Mouse (Mus musculus) 3T3-L1 (cell line): ENCODE measurements around the gene Snph.

ENCODE experiments used
- DNase-seq: peaks from one replicate; pipeline ENCODE4 v3.0.0-alpha.2; 2015; ENCODE audit warnings: low read depth, low spot score

The Snph gene

DNA sequence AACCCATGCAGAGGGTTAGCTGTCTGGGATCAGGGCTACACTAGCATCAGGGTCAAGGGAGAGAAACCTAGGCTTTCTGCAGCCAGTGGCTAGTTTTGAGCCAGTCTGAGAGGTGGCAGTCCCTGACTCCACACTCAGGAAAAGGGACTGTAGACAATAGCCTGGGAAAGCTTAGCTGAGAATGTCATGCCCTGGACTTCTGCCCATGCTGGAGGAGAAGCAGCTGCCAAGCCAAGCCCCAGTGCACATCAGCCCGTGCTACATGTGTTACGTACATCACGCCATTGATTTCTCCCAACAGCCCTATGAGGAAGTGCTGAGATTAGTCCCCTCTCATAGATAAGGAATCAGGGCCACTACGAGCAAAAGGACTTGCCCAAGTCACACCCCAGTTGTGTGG, 30.3 kb downstream of the Snph start:
- no peak for DNase-seq

- no peak for DNase-seq
Observed at GRCm38 (mm10) chr2:151598068-151598467, 34.3 kb downstream of the Snph start.

DNA sequence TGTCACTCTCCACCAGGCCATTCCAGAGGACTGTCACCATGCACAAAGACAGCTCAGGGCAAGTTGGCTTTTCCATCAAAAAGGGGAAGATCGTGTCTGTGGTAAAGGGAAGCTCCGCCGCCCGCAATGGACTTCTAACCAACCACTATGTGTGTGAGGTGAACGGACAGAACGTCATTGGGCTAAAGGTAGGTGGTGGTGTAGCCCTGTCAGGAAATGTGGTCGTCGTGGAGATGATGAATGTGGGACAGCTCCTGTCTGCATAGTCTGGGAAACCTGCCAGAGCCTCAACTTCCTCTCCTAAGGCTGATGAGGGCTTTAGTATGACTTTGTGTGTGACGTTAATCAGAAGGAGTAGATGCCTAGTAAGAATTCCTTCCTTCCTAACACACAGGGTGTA, 45.1 kb downstream of the Snph start:
- peak; percentile 39 for DNase-seq

DNA sequence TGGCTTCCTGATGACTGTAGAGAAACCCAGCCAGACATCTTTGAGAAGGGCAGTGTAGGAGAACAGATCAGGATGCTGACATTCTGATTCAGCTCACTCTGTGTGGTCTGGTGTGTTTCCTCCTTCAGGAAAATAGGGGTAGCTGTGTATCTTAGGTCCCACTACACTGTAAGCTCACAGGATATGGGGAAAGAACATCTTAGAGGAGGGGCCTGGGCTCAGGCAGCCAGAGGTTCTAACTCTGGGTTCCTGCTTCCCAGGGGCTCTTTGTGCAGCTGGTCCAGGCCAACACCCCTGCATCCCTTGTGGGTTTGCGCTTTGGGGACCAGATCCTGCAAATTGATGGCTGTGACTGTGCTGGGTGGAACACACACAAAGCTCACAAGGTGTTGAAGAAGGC, 45.6 kb downstream of the Snph start:
- DNase-seq: no peak

GRCm38 (mm10) chr2:151585934-151586333, 46.5 kb downstream of the Snph start:
- no peak for DNase-seq

GRCm38 (mm10) chr2:151580945-151581344, 51.4 kb downstream of the Snph start:
- DNase-seq: no peak

GRCm38 (mm10) chr2:151579183-151579582, 53.2 kb downstream of the Snph start:
- no peak for DNase-seq

DNA sequence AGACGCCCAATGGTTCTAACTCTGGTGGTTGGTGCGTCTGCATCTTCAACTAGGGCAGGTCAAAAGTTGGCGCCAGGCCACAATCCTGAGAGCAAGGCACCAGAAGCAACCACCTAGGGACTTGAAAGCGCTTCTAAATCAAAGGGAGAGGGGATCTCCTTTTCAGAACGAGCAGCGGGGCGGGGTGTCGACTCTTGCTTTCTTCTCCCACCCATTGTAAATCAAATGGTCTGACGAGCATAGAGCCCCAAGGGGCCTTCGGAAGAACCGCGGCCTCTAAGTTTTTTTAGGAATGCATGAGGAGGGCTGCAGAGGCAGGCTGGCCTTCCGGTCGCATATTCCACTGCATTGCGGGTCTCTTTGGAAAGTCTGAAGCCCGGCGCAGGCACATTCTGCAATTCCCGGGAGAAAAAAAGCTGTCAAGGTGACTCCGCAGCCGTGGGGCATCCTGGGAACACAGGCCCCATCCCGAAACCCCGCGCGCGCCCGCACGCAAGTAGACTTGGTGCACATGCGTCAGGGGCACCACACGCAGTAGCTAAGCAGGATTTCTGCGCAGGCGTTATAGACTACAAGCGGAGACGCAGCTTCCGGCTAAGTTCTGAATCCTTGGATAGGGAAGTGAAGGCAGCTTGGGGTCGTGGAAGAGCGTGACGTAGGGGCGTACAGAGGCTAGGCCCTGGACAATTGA, 56.5 kb downstream of the Snph start:
- DNase-seq: no peak

DNA sequence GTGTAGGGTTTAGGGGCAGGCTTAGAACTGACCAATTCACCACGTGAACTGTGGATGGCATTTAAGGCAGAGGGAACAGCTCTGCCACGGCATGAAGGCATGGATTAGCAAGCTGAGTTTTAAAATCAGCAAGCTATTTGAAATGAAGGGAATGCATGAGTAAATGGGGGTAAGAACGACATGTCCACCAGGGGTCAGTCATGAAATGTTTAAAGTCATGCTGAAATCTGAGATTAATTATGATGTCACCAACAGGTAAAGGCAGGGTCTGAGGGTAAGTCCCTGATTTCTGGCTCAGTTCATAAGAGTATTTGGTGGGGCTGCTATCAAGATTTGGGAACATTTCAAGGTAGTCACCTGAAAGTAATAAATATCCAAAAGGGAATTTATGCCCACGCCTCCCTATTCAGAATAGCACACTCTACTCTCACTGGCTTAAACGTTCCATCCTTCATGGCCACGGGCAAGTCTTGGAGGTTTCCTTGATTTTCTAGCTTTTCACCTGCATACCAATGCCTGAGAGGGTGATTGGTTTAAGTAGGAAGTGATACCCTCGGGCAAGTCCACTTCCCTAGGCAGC, 57.2 kb downstream of the Snph start:
- DNase-seq: peak; percentile 64

DNA sequence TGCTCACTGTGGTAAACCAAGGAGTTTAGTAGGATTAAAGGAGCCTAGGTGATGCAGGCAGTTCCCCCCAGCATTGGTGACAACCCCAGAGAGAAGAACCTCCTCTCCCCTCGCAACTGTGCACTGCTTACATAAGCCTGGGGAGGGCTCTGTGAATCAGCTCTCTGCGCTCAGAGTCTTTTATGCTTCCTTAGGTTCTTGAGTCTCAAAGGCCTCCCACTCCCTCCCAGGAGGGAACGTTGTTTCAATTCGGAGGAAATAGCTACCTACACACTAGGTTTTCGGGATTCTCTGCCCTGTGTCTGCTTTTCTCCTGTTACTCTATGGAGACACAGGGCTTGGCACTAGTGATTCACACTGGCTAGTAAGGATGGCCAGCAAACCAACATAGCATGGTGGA, 57.8 kb downstream of the Snph start:
- DNase-seq: no peak

DNA sequence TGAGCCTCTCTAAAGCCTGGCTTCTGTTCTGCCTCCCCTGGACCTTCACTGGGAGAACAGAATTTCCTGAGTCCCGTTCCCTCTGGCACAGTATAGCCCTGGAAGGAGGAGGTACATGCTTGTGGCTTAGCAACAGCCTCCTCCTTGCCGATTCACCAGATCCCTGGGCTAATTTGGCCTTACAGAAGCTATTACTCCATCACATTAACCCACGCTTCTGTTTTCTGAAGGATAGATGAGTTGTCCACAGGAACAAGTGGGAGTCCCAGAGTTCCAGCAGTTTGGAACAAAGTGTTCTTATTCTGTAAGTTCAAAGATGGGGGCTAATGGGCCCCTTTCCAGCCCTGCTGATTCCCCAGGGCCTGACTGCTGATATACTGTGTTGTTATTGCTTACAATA, 58.7 kb downstream of the Snph start:
- no peak for DNase-seq

DNA sequence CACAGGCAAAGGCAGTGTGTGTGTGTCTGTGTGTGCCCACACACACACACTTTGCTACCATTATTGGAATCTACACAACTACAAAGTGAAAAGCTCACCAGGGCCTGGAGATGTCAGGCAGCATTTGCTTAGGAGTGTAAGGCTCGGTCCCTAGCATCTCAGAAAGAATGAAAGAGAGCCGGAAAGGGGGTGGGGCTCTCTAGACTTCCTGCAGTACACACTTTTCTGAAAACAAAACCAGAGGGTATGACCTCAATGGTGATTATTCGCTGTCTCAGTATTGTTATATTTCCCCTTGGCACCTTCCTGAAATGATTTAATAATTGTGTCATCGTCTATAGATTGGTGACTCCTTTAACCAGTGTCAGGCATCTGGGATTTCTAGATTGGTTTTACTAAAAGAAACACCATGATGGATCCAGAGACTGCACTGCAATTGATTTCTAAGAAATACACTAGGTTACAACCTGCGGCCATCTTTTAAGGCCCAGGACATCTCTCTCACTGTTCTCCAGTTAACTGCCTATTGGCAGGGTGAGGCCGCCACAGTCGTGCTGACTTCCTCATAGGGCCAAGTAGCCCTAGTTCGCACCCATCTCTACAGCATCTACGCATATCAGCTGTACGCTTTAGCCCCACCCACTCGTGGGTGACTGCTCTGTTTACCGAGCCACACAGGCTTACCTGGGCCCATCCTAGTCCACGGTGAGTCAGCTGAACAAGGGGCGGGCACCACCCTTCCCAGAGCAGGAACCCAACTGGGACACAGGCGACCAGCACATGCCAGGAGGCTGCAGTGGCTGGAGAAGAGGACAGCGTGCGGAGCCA, 60.3 kb downstream of the Snph start, which contains the start of gene Sdcbp2:
Sdcbp2 (plus strand) TSS at position 750 of the 828 bp plus-strand sequence.
- peak; percentile 28 for DNase-seq

GRCm38 (mm10) chr2:151569452-151569851, 62.9 kb downstream of the Snph start:
- DNase-seq: peak; percentile 45

- no peak for DNase-seq
Observed at GRCm38 (mm10) chr2:151566856-151567255, 65.5 kb downstream of the Snph start.

DNA sequence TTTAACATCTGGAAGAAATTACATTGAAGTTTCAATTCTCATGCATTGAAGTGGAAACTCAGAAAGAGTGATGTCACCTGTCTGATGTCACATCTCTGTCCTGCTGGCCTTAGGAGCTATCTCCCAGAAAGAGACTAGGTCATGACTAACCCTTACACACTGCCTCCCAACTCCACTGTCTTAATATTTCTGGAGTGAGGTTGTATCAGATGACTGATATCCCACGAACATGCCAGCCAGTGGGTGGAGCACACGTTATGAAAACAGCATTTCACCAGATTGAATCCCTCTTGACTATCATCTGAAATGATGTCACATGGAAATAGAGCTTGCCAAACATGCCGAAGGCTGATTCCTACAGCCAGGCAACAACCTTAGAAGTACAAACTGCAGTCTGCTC, 67.4 kb downstream of the Snph start:
- DNase-seq: peak; percentile 88

- peak; percentile 25 for DNase-seq
Observed at GRCm38 (mm10) chr2:151564006-151564405, 68.4 kb downstream of the Snph start.

DNA sequence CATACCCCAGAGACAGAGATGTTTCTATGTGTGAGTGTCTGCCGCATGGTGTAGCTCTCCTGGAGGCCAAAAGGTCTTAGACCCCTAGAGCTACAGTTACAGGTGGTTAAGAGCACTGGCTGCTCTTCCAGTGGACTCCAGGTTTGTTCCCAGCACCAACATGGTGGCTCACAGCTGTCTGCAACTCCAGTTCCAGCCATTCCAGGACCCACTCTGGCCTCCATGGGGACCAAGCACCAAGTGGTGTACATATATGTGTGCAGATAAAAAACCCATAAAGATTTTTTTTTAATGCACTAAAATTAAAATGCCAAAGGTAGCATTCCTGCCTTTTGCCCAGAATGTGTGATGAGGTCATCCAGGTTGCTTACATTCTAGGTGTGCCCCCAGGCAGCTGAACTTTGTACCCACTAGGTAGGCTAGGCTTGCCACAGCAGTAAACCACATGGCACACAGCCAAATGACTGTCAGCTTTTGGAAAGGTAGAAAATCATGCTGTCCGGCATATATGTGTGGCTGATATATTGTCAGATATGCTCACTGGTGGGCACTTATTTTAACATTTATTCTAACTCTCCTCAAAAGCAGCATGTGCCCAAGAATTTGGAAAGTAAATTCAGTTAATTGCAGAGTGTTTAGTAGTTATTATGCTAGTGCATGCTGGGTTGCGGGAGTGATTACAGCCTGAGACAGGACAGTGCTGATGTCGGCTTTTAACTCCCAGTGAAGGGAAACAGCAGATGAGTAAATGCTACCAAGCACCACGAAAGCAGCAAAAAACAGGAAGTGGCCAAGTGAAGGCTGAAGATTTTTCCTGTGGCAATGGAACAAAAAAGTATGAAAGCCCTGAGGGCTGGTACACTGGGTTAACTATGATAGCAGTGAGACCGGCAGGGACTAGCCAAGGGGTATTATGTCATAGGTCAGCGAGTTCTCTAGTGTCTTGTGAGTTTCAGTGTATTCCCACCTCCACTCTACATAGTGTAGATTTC, 69.2 kb downstream of the Snph start:
- peak; percentile 54 for DNase-seq

- no peak for DNase-seq
Observed at GRCm38 (mm10) chr2:151549615-151550121, 82.7 kb downstream of the Snph start.

- DNase-seq: no peak
Observed at GRCm38 (mm10) chr2:151546571-151546970, 85.8 kb downstream of the Snph start.

GRCm38 (mm10) chr2:151544673-151545072, 87.7 kb downstream of the Snph start:
- no peak for DNase-seq
